Mouse (Mus musculus) CH12F3 (cell line): Measurements from ENCODE around the gene Cdh10.

Source experiments
- in situ Hi-C: fragments of 300-500 bp; cut with MboI; formaldehyde crosslinking; loops from 2 replicates; pipeline ENCODE4 v1.14.3; 2020; ENCODE audit warnings: low sequenced_read_pairs

Cdh10 gene

DNA sequence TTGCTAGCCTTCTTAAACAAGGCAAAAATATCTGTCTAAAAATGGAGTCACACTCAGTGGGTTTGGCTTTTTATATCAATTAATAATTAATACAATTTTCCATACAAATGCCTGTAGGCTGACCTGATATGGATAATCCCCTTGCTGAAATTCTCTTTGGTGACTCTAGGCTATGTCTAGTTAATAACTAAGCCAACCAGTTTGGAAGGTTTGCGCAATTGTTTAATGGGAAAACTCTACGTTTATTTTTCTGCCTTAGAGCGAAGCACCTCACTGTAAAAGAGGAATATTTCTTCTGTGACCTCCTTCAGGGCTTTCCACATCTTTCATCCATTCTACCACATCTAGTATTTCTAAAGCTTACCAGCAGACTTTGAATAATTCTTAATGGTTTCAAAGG is 133.5 kb downstream of the Cdh10 start:
- in situ Hi-C loops = no loop called here

DNA sequence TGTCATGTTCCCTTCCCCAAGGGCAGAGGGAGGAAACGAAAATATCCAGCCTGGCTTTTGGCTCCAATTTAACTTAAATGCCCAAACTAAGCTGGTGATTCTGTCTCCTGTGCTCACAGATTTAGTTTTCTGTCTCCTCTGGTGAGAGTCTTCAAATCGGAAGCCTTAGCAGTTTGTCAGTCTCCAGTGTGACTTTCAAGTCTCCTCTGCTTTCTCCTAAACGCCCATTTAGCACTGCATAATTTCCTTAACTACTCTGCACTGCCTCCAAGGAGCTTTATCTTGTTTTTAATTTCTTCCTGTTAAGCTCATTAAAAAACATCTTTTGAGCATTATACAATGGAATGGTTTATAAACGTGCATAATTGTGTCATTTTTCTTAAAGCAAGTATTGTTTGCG is 156.3 kb downstream of the Cdh10 start:
- in situ Hi-C loops = no loop called here

- in situ Hi-C loops = no loop called here
Measured at GRCm38 (mm10) chr15:18984891-18985290, 166.1 kb downstream of the Cdh10 start.

- in situ Hi-C loops = no loop called here
Measured at GRCm38 (mm10) chr15:18987671-18988070, 168.9 kb downstream of the Cdh10 start.

DNA sequence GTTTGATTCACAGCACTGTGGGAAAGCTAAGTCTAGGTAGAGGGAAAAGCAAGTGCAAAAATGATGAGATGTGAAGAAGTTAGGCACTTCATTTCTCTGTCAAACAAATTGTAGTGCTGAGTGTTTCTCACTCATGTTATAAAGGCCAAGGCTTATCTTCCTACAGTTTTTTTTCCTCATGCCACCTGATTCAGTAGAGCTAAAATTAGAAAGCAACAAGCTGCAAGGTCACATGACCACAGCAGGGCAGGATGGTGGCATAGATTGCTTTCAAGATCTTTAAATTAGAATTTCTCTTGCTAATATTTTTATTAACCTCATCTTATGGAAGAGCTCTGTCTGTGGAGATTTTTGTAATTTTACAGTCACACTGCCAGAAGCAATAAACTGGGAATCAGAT is 174.8 kb downstream of the Cdh10 start:
- in situ Hi-C loops = no loop called here

DNA sequence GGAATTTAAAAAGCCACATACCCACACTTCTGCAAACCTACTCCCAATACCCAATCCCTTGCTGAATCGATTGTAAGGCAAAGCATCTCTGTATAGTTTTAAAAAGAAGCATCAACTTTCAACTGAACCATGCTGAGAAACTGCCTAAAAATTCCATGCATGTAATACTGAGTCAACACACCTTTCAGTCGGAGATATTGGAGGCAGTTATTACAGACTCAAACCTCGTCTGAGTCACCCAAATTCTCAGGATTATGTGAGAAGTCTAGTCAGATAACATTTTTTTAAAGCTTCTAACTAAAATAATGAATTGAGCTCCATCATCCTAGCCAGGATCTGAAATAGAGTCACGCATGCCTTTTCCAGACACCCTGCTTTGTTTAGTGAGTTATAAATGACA is 175.5 kb downstream of the Cdh10 start:
- in situ Hi-C loops = no loop called here

DNA sequence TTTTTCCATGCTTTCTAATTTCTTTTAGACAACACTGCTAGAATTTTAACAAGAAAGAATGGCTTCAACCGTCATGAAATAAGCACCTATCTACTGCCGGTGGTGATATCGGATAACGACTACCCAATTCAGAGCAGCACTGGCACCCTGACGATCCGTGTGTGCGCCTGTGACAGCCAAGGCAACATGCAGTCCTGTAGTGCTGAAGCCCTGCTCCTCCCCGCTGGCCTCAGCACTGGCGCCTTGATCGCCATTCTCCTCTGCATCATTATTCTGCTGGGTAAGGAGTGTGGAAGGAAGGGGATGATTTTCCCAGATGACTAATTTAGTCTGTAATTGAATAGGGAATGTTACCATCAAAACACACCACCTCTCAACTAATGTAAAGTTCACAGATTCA is 192.1 kb downstream of the Cdh10 start:
- in situ Hi-C loops = no loop called here

DNA sequence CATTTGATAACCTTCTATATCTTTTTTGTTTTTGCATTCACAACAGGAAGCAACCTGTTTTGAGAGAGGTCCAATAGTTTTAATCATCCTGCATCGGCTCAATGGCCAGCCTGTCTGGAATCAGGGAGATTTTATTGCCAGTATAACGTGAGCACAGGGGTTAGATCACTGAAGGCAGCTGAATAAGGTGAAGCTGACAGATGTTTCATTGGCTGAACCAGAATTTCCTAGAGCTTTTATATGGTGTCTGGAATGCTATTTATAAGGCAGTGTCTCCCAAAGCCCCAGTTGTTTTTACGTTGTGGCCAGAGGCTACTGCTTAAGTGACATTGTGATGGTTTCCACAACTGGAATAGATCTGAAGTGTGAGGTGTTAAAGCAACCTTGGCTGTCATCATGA is 214.2 kb downstream of the Cdh10 start:
- in situ Hi-C loops = no loop called here

GRCm38 (mm10) chr15:19040077-19040476 is 221.3 kb downstream of the Cdh10 start:
- in situ Hi-C loops = no loop called here
